Mouse (Mus musculus) layer of hippocampus, adult 11-12 months (tissue): Measurements from ENCODE around the gene Tssk2.

Experiments used
- DNase-seq: peaks from one replicate; pipeline ENCODE4 v3.0.0; 2022; ENCODE audit warnings: low spot score

The Tssk2 gene

DNA sequence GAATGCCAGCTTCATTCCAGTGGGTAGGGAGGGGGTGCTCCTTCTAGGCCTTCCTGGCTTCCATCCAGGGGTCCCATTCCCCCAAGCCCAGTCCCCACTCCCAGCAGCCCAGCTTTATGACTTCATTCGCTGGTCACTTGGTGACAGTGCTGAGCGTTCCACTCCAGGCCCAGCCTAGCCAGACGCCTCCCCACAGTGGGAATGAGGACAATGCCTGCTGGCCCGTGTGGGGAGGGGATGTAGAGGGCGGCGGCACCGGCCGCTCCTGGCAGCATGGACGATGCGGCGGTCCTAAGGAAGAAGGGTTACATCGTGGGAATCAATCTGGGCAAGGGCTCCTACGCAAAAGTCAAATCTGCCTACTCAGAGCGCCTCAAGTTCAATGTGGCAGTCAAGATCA, at the start of gene Tssk2, which contains the start of gene Dgcr2:
Gene Tssk2 (plus strand): TSS at position 176 of the 400 bp plus-strand sequence.
Gene Dgcr2 (minus strand): TSS at position 101 of the 400 bp plus-strand sequence.
- no peak for DNase-seq

DNA sequence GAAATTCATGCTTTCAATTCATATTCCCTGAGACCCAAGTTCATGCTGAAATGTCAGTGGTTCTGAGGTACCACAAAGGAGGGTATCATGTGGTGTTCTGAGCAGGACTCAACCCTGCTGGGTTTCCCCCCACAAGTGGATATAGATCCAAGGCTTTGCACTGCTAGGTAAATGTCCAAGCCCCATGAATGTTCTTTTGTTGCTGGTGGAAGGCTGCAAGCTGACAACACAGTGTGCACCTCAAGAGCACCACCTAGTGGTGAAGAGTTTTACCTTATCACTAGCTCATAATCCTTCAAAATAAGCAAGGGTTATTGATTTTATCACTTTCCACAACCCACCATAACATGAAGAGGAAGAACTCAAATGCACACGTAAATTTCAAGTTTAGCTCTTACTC, 49.5 kb upstream of the Tssk2 start:
- DNase-seq, result peak; percentile 78

DNA sequence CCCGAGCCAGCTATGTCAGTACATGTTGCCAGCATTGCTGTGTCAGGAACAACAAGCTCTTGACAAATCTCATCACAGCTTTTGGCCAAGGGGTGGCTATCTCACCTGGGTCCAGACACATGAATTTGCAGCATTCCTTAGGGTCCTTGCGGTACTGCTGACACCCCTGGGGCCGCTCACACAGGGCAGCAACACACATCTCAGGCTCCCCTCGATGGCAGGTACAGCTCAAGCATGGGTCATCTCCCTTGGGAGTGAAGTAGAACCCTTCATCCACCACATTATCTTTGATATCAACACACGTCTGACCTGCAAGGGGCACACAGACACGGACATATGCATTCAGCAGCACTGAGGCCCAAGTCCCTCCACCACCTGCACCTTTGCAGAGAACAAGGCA, 49.0 kb upstream of the Tssk2 start:
- DNase-seq, result no peak

DNA sequence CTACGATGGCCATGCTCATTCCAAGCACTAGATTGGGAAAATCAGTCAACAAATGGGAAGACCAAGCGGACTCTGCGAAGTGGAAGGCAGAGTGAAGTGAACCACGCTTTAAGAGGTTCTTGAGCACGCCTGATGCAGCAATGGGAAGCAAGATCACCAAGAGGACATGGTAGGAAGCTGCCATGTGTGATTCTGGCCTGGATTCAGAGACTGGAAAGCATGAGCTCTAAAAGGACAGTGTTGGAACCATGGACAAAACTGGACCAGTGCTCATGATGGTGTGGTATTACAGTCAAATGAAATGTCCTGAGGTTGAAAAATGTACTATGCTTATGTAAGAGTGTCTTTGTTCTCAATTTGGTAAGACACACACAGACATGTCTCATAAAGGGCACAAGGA, 47.1 kb upstream of the Tssk2 start:
- no peak for DNase-seq

DNA sequence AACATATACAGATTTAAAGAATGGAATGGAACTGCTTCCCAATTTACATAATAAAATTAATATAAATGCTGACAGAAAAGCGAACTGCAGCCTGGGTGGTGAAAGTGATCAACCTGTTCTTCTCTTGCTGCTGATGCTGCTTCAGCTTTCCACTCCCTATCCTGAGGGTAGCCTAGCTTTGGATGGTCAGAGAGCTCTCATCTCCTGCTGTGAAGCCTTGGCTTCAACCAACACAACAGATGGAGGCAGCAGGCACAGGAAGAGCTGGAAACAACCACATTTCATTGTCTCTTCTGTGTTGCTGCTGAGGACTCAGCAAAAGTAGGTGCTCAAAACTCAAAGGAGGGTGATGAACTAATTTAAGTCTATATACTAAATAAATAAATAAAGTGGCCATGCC, 46.6 kb upstream of the Tssk2 start:
- no peak for DNase-seq

DNA sequence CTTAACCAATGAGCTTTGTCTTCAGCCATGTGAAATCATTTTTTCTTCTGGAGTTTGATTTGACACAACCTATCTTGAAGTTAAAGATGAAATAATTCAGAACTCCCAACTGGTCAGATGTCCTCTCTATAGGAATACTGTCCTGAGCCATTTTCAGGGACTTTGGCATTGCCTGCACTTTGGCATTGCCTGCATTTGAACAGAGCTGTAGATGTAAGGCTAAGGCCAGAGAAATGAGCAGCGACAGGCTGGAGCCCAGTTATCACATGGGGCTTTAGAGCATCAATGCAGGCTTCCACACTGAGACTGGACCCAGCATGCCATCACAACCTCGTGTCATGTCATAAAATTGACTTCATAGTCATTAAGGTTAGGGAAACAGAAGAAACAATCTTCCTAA, 45.2 kb upstream of the Tssk2 start:
- no peak for DNase-seq

DNA sequence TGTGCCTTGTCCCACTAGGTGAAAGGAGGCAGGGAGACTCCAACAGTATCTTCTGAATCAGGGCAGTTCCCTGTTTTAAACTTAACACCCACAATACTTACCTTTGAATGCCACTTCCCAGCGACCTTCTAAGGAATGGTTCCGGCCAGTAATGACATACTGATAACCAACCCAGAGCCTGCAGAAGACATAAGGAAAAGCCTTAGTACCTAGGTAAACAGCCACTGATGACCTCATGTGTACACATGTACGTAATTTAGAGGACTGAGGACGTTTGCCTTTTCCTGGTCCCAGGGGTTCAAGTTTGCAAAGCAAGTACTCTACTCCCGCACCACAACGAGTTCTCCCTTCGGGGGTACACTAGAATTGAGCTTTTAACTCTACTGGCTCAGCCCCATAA, 41.3 kb upstream of the Tssk2 start:
- DNase-seq, result no peak

DNA sequence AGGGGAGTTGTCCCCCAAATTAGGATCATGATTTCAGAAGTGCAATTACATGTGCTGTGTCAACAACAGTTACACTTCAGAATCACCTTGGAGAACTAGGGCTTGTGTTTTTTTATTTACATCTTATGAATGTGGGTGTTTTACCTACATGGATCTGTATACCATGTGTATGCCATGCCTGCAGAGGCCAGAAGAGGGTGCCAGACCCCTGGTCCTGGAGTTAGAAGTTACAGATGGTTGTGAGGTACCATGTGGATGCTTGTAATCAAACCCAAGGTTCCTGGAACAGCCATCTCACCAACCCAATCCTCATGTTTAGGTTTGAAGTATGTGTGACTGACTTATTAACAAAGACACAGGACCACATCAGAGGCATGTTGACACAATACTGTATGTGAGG, 39.8 kb upstream of the Tssk2 start:
- DNase-seq, result no peak

DNA sequence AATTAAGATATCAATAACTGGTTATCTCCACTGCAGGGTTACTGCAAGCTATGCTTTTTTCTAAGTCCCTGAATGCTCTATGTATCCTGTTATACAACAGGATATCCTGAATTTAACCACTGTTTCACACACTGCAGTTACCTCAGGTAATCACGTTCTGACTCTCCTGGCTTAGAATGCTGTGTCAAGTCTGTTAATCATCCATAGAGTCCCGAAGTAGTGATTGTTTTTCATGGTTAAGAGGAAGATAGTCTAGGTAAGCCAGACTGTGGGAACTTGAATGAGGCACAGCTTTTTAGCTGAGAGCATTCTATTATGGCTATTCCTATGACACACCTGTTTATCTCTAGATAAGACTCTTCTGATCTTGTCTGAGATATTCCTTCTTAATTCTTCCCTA, 33.1 kb upstream of the Tssk2 start:
- DNase-seq, result no peak

DNA sequence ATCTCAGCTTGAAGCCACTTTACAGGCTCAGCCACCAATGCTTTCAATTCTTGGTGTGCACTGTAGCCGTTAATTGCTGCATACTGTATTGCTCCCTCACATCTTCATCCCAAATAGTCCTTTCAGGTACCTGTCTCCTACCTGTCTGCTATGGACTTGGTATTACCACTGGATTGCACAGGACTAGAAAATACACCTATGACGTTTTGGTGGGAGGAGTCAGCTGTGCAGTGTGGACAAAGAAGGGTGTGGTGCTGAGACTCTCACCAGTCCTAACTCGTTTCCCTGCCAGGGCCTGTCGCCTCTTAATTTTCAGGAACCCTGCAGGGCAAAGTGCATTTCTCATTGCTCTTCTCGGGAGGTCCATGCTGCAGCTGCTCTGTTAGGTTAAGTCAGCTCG, 32.7 kb upstream of the Tssk2 start:
- no peak for DNase-seq

DNA sequence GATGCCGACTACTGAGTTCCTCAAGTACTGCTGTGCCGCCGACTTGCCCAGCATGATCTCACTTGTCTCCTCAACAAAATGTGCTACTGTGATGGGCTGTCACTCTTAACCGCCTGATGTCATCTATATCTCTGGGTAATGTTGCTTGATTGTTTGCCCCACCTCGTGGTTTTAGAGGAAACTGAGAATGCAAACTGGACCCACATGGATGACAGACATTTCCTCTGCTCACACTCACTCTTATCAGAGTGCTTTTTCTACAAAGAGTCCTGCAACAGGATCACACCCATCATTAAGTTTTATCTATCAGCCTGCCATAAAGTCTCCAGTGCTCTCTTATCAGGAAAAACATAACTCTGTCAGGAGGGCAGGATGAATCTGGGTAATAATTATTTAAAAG, 27.2 kb upstream of the Tssk2 start:
- no peak for DNase-seq

DNA sequence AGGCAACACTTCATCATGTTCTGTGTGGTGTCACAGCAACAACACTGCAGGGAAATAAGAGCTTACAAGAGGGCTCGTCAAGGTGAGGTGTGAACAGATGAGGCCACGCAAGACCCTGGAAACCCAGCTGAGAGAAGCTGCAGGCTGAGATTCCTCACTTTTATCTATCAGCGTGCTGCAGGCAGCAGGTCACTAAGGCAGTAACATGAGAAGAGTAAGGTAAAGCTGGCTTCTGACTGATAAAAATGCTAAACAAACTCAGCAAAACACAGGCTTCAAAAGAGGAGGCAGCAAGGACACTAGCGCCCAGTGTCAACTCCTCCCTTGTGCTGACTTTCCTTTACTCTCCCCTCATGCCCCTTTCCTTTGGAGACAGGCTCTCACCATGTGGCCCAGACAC, 25.4 kb upstream of the Tssk2 start:
- no peak for DNase-seq

DNA sequence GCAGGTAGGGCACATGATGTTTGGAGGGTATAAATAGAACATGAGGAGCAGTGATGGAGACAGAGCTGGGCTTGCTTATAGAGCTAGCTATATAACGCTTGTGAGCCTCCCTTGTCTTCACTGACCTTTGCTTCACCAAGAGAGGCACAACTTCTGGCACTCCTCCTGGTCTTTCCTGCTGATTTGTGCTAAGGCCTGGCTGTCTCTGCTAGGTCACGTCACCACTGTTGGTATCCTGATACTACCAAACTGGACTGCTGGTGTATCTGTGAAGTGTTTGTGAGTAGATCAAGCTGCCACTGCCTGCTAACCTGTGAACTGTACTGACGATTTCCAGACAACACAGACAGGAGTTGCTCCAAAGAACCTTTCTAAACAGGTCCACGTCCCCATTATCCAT, 23.3 kb upstream of the Tssk2 start:
- no peak for DNase-seq

DNA sequence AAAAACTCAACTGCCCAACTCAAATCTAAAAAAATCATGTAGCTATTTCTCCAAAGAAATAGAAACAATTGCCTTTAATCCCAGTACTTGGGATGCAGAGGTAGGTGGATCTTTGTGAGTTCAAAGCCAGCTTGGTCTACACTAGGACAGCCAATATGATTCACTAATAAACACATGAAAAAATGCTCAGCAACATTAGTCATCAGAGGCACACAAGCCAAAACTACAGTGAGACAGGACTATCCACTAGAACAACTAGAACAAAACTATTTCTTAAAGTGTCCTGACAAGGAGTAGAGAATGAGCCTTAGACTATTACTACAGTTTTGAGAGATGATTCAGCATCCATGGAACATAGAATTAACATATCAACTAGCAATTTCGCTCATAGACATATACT, 22.3 kb upstream of the Tssk2 start:
- no peak for DNase-seq

DNA sequence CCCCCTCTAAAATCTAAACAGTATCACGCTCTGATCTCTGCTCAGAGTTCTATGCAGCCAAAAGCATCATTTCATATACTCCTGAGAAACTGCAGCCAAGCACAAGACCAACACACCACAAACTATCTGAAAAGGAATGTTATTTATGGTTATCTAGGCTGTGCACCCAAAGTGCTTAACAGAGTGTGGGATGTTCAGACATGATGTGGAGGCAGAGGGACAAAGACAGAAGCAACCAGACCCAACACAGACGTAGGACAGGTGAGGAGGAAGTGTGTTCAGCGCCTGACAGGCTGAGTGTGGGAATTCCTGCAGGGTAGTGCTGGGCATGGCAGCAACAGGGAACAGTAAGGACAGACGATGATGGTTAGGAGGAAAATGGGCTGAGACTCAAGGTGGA, 18.9 kb upstream of the Tssk2 start:
- no peak for DNase-seq

DNA sequence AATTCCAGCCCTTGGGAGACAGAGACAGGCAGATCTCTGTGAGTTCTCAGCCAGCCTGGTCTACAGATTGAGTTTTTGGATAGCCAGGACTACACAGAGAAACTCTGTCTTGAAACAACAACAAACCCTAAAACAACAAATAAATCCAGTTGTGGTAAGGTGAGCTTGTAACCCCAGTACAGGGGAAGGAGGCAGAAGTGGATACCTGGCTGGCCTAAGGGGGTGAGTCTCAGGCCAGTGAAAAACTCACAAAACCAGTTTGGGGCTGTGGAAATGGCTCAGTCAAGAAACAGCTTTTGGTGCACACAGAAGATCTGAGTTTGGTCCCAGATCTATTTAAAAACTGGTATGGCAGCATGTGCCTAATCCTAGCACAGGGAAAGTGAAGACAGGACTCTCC, 16.2 kb upstream of the Tssk2 start:
- DNase-seq, result no peak

DNA sequence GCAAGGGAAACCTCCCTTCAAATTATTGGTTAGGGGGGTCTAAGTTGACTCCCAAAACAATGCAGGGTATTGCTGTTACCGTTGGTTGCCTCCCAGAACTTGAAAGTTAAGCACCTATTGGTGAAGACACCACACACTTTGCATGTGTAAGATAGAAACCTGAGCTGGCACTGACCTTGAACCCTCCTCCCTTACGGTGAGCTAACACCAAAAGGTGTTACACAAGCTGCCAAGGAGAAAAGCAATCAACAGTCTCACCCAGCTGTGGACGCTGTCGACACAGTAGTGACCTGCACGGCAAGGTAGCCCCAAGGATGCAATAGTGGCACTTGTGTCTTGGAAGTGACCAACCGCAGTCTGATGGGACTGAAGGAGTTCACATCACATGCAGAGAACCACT, 14.3 kb upstream of the Tssk2 start:
- DNase-seq, result no peak

DNA sequence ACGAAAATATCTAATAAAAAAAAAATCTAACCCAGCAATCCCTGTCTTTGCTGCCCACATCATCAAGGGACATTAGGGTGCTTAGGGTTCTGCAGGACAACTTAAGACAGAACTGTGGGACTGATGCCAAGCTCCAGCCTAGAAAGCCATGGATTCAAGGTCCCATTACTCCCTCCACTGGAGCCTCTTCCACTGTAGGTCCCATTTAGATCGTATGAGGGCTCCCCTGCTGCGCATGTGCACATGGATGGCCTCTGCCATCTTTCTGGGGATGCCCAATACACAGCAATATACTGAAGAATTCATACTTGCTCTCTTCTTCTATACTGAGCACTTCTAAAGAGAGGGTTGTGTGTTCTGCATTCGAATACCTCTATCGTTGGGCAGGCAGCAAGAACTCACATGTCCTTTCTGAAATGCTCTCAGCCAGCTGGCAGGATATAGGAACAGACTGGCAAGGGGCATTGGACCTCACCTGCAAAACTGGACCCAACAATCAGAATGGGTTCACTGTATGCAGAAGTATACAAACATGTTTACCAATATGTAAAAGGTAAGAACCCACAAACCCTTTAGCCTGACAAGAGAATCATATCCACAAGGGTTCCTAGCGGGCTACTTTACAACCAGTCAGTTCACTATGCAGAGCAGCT, 8.6 kb upstream of the Tssk2 start:
- no peak for DNase-seq

DNA sequence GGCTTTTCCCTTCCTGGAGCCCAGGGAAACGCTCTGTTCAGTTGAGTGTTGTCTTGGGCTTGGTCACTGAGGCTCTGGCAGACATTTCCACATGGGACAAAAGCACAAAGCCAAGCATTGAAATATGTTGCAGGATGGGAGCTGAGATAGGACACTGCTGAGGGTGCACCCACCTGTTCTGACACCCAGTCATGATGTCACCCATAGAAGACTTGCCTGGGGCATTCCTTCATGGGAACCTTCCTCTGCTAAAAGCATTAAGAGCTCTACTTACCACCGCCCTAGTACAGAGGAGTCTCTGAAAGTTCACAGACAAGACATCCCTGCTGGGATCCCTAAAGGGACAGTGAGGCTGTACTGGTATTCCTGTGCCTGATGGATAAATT, 8.1 kb upstream of the Tssk2 start:
- no peak for DNase-seq

DNA sequence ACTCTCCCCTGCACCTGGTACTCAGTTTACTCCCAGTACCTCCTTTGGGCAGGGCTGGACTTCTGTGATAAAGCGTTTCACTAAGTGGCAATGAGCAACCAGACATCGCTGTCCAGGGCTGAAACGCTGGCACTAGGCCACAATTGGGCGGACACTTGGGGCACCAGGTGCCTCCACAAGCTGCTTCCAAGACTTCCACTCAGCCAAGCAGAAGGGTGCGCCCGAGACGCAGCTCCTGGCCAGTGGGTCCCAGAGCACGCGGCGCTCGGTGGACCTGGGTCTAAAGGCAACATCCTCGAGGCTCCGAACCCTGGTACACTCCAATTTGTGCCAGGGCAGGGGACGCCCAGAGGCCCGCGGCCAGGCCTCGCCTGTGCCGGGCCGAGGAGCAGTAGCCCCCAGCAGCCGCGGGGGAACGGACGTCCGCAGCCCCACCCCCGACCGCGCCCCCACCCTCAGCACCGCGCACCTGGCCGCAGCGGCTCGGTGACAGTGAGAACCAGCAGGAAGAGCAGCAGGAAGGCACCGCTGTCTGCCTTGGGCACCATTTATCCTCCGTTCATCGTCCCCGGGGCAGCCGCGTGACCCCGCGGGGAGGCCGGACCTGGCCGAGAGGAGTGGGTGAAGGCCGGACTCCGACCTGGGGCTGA, 7.4 kb upstream of the Tssk2 start:
- peak; percentile 55 for DNase-seq

DNA sequence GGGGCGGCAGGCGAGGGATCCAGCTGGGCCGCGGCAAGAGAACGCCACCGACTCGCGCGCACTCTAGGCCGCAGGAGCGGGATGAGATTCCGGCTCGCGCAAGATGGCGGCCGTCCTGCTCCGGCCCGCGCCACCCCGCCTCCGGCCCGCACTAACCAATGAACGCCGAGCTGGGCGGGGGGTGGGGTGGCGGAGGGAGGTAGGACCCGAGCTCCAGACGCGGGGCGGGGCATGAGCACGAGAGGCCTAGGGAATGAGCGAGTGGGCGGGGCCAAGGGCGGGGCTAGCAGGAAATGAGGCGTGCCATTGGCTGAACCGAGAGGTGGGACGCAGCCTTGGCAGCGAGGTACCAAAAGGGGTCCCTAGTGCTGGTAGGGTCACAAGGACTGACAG, 6.9 kb upstream of the Tssk2 start, which contains the start of gene Gm20518:
Gene Gm20518 (minus strand): TSS at position 105 of the 393 bp plus-strand sequence.
- DNase-seq, result peak; percentile 99

DNA sequence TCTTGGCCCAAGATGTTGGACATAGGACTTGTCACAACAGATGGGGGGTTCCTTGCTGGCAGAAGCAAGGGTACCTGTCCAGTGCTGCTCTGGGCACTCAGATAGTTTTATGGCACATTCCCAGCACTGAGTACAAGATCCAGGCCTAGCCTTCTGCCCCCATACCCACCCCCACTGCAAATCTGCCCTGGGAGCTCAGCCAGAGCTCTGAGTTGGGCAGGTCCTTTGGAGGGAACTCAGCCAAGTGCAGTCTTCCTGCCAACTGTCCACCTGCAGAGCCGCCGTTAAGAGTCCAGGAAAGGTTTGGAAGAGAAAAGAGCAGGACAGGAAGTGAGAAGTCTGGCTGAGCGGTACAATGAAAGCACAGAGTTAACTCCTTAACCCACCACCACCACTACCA, 5.8 kb upstream of the Tssk2 start:
- DNase-seq, result no peak

DNA sequence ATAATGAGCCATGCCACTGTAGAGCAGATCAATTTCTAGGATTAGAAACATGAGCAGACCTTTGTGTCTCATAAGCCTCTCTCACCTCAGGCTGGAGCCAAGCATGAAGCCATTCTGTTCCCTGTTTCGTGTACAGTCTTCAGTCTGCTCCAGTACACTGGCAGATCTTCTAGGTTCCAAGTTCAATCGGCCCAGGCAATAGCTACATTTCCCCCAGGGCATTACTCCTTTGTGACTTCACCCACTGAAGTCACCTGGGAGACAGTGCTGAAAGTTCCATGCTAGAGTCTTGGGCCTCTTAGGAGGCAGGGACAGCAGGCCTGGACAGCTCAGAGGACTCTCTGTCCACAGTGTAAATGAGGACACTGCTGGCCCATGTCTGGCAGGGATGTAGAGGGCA, 4.5 kb upstream of the Tssk2 start, which contains the start of gene Tssk1:
Gene Tssk1 (plus strand): TSS at position 301 of the 400 bp plus-strand sequence.
- no peak for DNase-seq

DNA sequence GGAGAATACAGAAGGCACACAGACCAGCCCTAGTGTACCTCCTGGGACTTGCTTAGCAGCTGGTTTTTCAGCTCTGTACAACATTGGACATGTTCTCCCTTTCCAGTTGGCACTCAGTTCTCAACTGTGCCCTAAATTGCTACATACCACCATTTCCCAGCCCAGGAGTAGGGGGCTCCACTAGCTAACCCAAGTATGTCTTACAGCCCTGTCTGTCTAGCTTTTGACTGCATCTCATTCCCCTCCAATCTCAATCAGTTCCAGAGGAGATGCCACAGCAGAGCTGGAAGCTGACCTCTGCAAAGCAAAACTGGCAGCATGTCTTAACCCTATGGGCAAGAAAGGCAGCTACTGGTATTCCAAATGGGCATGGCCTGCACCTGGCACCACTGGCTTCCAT, 2.3 kb upstream of the Tssk2 start:
- no peak for DNase-seq
